ENCODE assay signal across 19 mouse cellular contexts in the genomic region with DNA sequence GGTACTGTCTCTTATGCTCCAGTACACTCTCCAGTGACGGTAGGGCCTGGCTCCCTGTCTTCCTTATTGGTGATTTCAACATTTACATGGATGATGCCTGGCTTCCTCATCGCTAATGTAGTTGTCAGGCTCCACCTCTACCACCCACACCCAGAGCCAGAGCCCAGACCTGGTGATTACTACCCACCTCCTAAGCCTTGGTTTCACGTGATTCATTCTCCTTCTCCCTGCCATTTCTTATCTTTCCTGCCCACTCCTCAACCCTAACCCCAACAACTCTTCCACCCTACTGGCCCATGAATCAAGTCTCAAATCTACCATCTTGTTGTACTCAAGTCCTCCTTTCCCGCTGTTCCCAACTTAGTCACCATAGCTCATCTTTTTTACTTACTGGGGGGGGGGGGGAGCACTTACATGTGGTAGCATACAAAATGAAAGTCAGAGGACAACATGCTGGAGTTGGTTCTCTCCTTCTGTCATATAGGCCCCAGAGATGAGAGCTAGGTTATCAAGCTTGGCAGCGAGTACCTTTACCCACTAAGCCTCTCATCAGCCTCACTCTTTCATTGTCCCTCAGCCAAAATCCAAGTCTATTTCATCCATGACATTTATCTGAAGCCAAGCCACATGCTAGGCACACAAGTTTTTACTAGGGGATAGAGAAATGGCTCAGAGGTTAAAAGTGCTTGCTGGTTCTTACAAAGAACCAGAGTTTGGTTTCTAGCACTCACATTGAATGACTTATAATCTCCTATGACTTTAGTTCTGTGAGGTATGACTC. TPM values are rescaled to one million over a fixed set of nuclear protein-coding genes. Genes with fewer than 3 reads are reported as not detected.
DNase-seq lines count a peak whose midpoint lies in the region; ATAC-seq and TF ChIP-seq lines count a peak whose summit lies in the region.
"Had no signal": no experiment of that assay in that cellular context is flagged by ENCODE, and none has a peak within 500 bp of the region (broad histone marks: within the 10 kb centered on the region; RNA-seq: fewer than 3 reads in every experiment).

No protein-coding gene starts in this region.

- peaks cover 47% of the 10 kb centered on the region for H3K4me1 ChIP-seq in liver, embryonic 12.5 days
- peaks cover 6 to 14% of the 10 kb centered on the region in 2 experiments for H3K4me1 ChIP-seq in liver, embryonic 14.5 days (replicated peaks; ENCODE audit: control insufficient read depth in 2 of 2, insufficient read depth in 2 of 2, low read length in 1 of 2)
- H3K4me1 ChIP-seq in intestine, embryonic 15.5 days (replicated peaks): no peaks in the 10 kb centered on the region
- H3K4me1 ChIP-seq: embryonic facial prominence, embryonic 10.5 days; forebrain, embryonic 13.5 days; hindbrain, embryonic 13.5 days had no signal

- no peaks in the 10 kb centered on the region for H3K27me3 ChIP-seq in liver, embryonic 12.5 days (replicated peaks)
- H3K27me3 ChIP-seq in liver, embryonic 14.5 days (ENCODE audit: control insufficient read depth, insufficient read depth, low read length): no peaks in the 10 kb centered on the region
- no peaks in the 10 kb centered on the region for H3K27me3 ChIP-seq in intestine, embryonic 15.5 days (replicated peaks)
- H3K27me3 ChIP-seq: CH12.LX; forebrain, embryonic 13.5 days; heart, embryonic 13.5 days; hindbrain, embryonic 13.5 days had no signal

- no peak for DNase-seq in liver
- peak; percentile 70 for DNase-seq in adipocyte (ENCODE audit: low spot score)
- DNase-seq in liver, embryonic 14.5 days (ENCODE audit: low read depth in 3 of 3, low spot score in 3 of 3): no peak
- DNase-seq: adrenal gland, postnatal 14 days; cerebellum, adult 2 months; cerebellum, postnatal 10 days; forebrain, postnatal 0 days; gastrocnemius, postnatal 14 days had no signal

- WGBS in liver, embryonic 12.5 days (ENCODE audit: insufficient replicate concordance): 51% methylated on average over 5 of the region's 5 CpGs
- 49% methylated on average over 5 of the region's 5 CpGs for WGBS in liver, embryonic 14.5 days (ENCODE audit: insufficient replicate concordance)
- WGBS in intestine, embryonic 15.5 days: 96% methylated on average over 5 of the region's 5 CpGs

- TF ChIP-seq EP300 in liver, embryonic 14.5 days (IDR thresholded peaks at IDR 0.05; ENCODE audit: low read depth): no peak

- no peaks in the 10 kb centered on the region for H3K9me3 ChIP-seq in liver, embryonic 12.5 days (replicated peaks)
- H3K9me3 ChIP-seq in liver, embryonic 14.5 days (ENCODE audit: control insufficient read depth, low read length): no peaks in the 10 kb centered on the region
- H3K9me3 ChIP-seq in intestine, embryonic 15.5 days: no peaks in the 10 kb centered on the region
- H3K9me3 ChIP-seq: embryonic facial prominence, embryonic 10.5 days; forebrain, embryonic 13.5 days; heart, embryonic 13.5 days; hindbrain, embryonic 13.5 days had no signal

- no peak overlapping the region for H3K4me3 ChIP-seq in liver, embryonic 12.5 days
- no peak overlapping the region for H3K4me3 ChIP-seq in liver, embryonic 14.5 days (ENCODE audit: insufficient read depth in 1 of 2, low read depth in 2 of 2, low read length in 2 of 2)
- H3K4me3 ChIP-seq in intestine, embryonic 15.5 days (replicated peaks): no peak overlapping the region
- H3K4me3 ChIP-seq: embryonic facial prominence, embryonic 10.5 days; forebrain, embryonic 13.5 days; heart, embryonic 13.5 days; hindbrain, embryonic 13.5 days had no signal

- no peaks in the 10 kb centered on the region for H3K36me3 ChIP-seq in liver, embryonic 12.5 days
- no peaks in the 10 kb centered on the region for H3K36me3 ChIP-seq in liver, embryonic 14.5 days (replicated peaks; ENCODE audit: control insufficient read depth, insufficient read depth, low read depth)
- H3K36me3 ChIP-seq in intestine, embryonic 15.5 days: no peaks in the 10 kb centered on the region
- H3K36me3 ChIP-seq: embryonic facial prominence, embryonic 10.5 days; heart, embryonic 13.5 days; hindbrain, embryonic 13.5 days had no signal

- peak; percentile 71 for ATAC-seq in liver, embryonic 12.5 days
- ATAC-seq in liver, embryonic 14.5 days (ENCODE audit: insufficient read depth): peak; percentile 56; the same call in 1 of the 2 replicates
- peak; percentile 54 for ATAC-seq in megakaryocyte-erythroid progenitor cell, adult 5-6 weeks (replicated peaks; ENCODE audit: low FRiP score, low TSS enrichment, poor library complexity, severe bottlenecking)
- ATAC-seq in granulocyte monocyte progenitor cell, adult 5-6 weeks (replicated peaks; ENCODE audit: poor library complexity, severe bottlenecking): no peak
- ATAC-seq in intestine, embryonic 15.5 days: no peak
- ATAC-seq in cerebellum, adult (ENCODE audit: insufficient number of reproducible peaks, low FRiP score, low TSS enrichment): no peak
- ATAC-seq: forebrain, embryonic 13.5 days; forebrain, postnatal 0 days; intestine, embryonic 16.5 days had no signal

- H3K4me2 ChIP-seq in liver, embryonic 12.5 days: no peak overlapping the region
- H3K4me2 ChIP-seq in liver, embryonic 14.5 days (ENCODE audit: low read depth): no peak overlapping the region
- H3K4me2 ChIP-seq in intestine, embryonic 15.5 days (replicated peaks): no peak overlapping the region
- H3K4me2 ChIP-seq: forebrain, embryonic 13.5 days; heart, embryonic 13.5 days; hindbrain, embryonic 13.5 days had no signal

- no peak for TF ChIP-seq CTCF in liver, embryonic 14.5 days (IDR thresholded peaks at IDR 0.05; ENCODE audit: low read depth)

- H3K9ac ChIP-seq in liver, embryonic 12.5 days: no peak overlapping the region
- no peak overlapping the region for H3K9ac ChIP-seq in liver, embryonic 14.5 days (replicated peaks)
- no peak overlapping the region for H3K9ac ChIP-seq in intestine, embryonic 15.5 days
- H3K9ac ChIP-seq: forebrain, embryonic 13.5 days; forebrain, postnatal 0 days; heart, embryonic 13.5 days; hindbrain, embryonic 13.5 days had no signal

- no peak overlapping the region for H3K27ac ChIP-seq in liver, embryonic 12.5 days
- H3K27ac ChIP-seq in liver, embryonic 14.5 days: no peak overlapping the region
- no peak overlapping the region for H3K27ac ChIP-seq in intestine, embryonic 15.5 days
- H3K27ac ChIP-seq: embryonic facial prominence, embryonic 10.5 days; forebrain, embryonic 13.5 days; heart, embryonic 13.5 days; hindbrain, embryonic 13.5 days had no signal

RNA-seq across cellular contexts. Expression of gene Ralgapa2, which starts 20.1 kb away (rescaled TPM):
- polyA plus RNA-seq in liver, embryonic 12.5 days (2016; fragmentation: Nextera tagmentation; extraction: Ambion mirVana): 6.5 and 7.8 TPM in 2 replicates
- polyA plus RNA-seq in liver, embryonic 14.5 days (2012; rRNA removed): 1.8 and 2.1 TPM in 2 replicates
- polyA plus RNA-seq in liver, embryonic 14.5 days (2014; fragmentation: Nextera tagmentation; extraction: Ambion mirVana): 3.2 and 3.6 TPM in 2 replicates
- 27.1 and 33.1 TPM in 2 replicates for total RNA-seq in megakaryocyte-erythroid progenitor cell, adult 5-6 weeks (2014; fragmentation: Nextera tagmentation)
- 10.8 and 11.4 TPM in 2 replicates for total RNA-seq in megakaryocyte-erythroid progenitor cell, adult 5-6 weeks (2017)
- 11.9 and 13.4 TPM in 2 replicates for total RNA-seq in granulocyte monocyte progenitor cell, adult 5-6 weeks (2014; fragmentation: Nextera tagmentation)
- total RNA-seq in granulocyte monocyte progenitor cell, adult 5-6 weeks (2017): 10.6 TPM in 2 replicates
- polyA plus RNA-seq in intestine, embryonic 15.5 days (2015; fragmentation: Nextera tagmentation; extraction: Ambion mirVana): 8.5 and 9.2 TPM in 2 replicates

Comparison
In these comparisons a context has a peak if more than half of its experiments do, and no peak if none do; other contexts are left out.
1. ATAC-seq: peak in liver, embryonic 12.5 days (single experiment), liver, embryonic 14.5 days (single experiment) and megakaryocyte-erythroid progenitor cell, adult 5-6 weeks (single experiment); none in granulocyte monocyte progenitor cell, adult 5-6 weeks (single experiment), intestine, embryonic 15.5 days (single experiment) and cerebellum, adult (single experiment).